Mouse (Mus musculus) forebrain, embryonic 15.5 days (tissue): ENCODE results near the gene Fam192a. TPM values are rescaled to one million over a fixed set of nuclear protein-coding genes. Genes with fewer than 3 reads are reported as not detected.

Source experiments
- ATAC-seq: fragments of 200-750 bp; cut with Nextera tagmentation; replicated peaks from 2 replicates; pipeline ENCODE4 v1.8.0; 2017; ENCODE audit warnings: mild to moderate bottlenecking, moderate TSS enrichment, moderate library complexity
- H3K27ac ChIP-seq: fragments of 300-500 bp; sonication (generic); replicated peaks from 2 replicates; pipeline ENCODE4 v1.5.1; 2015; ENCODE audit warnings: mild to moderate bottlenecking, inconsistent platforms
- H3K27me3 ChIP-seq: fragments of 300-500 bp; sonication (generic); 2 replicates; pipeline ENCODE4 v1.6.1; 2015; ENCODE audit warnings: inconsistent platforms
- H3K36me3 ChIP-seq: fragments of 300-500 bp; sonication (generic); 2 replicates; pipeline ENCODE4 v1.6.1; 2015; ENCODE audit warnings: mild to moderate bottlenecking, inconsistent platforms
- H3K4me1 ChIP-seq: fragments of 300-500 bp; sonication (generic); 2 replicates; pipeline ENCODE4 v1.6.1; 2015; ENCODE audit warnings: inconsistent platforms
- H3K4me2 ChIP-seq: fragments of 300-500 bp; sonication (generic); replicated peaks from 2 replicates; pipeline ENCODE4 v1.6.1; 2015; ENCODE audit warnings: mild to moderate bottlenecking, inconsistent platforms
- H3K4me3 ChIP-seq: fragments of 300-500 bp; sonication (generic); 2 replicates; pipeline ENCODE4 v1.5.1; 2015; ENCODE audit warnings: mild to moderate bottlenecking, inconsistent platforms
- H3K9ac ChIP-seq: fragments of 300-500 bp; sonication (generic); replicated peaks from 2 replicates; pipeline ENCODE4 v1.6.1; 2015; ENCODE audit warnings: mild to moderate bottlenecking, inconsistent platforms
- H3K9me3 ChIP-seq: fragments of 300-500 bp; sonication (generic); 2 replicates; pipeline ENCODE4 v1.6.1; 2016; ENCODE audit warnings: inconsistent platforms
- WGBS: fragments of 180-500 bp; shearing (Covaris S2); methylation state at CpG from one replicate; pipeline ENCODE4 v1.1.7; 2015; ENCODE audit warnings: mixed read lengths; 5-methylcytosine and 5-hydroxymethylcytosine counted together
- polyA plus RNA-seq: library from polyadenylated mRNA; unstranded; fragments of >200 nt; fragmentation: Nextera tagmentation; extraction: Ambion mirVana; gene quantifications from 2 replicates; pipeline ENCODE4 v1.2.1, GENCODE M21; 2015

Fam192a gene
- polyA plus RNA-seq, 1 experiment from 2014 or later, result 103 TPM

GRCm38 (mm10) chr8:94543981-94544380 lies 57.8 kb downstream of the Fam192a start:
- ATAC-seq, result no peak
- WGBS, result 64% methylated on average over 8 of the region's 8 CpGs
- Histone ChIP-seq H3K27ac (no peak overlapping the region), H3K4me2 (no peak overlapping the region), H3K27me3 (no peaks in the 10 kb centered on the region), H3K36me3 (no peaks in the 10 kb centered on the region), H3K4me3 (no peak overlapping the region), H3K4me1 (0 out of 2 replicates have a peak, but pooled peaks cover 2% of the 10 kb centered on the region), H3K9ac (no peak overlapping the region), H3K9me3 (no peaks in the 10 kb centered on the region)

DNA sequence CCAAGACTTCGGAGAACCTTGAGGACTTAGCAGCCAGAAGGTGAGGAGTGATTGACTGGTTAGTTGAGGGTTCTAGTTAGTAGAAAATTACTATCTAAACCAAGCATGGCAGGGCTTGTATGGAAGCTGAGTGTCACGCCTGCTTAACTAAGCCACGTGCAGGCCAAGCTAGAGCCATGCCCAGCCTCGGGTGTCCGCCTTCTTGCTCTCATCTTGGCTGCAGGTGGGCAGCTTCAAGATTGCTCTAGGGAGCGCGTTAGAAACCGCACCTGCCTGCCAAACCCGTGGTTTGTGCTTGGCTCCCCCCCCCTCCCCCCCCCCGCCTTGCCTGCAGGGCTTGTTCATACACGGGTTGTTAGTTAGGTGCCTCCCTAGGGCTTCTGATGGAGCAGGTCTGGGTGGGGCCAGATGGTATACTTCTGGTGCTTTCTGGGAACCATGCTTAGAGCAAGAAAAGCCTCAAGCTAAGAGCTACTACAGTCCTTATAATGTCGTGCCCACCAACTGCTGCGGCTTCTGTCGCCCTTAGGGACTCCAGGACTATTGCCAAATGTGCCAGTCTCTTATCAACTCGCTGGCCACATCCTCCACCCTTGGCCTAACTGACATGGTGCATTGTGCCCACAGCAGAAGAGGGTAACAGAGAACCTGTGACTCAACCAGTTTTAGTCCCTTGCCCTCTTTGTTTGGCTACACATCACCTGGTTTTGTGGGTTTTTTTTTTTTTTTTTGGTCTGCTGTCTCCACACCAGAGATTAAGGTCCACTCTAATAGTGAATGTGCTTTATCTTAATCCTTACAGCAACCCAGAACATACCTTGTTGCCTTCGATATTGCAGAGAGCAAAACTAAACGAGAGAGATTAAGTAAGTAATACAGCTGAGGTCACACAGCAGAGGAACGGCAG lies 60.7 kb downstream of the Fam192a start:
- H3K36me3 ChIP-seq, result no peaks in the 10 kb centered on the region
- no peak overlapping the region for H3K4me2 ChIP-seq
- no peak overlapping the region for H3K27ac ChIP-seq
- WGBS, result 71% methylated on average over 18 of the region's 18 CpGs
- no peak overlapping the region for H3K9ac ChIP-seq
- H3K9me3 ChIP-seq, result no peaks in the 10 kb centered on the region
- no peak for ATAC-seq
- H3K4me3 ChIP-seq, result no peak overlapping the region
- H3K4me1 ChIP-seq, result peaks cover 6% of the 10 kb centered on the region; the same call in 1 of the 2 replicates
- no peaks in the 10 kb centered on the region for H3K27me3 ChIP-seq

DNA sequence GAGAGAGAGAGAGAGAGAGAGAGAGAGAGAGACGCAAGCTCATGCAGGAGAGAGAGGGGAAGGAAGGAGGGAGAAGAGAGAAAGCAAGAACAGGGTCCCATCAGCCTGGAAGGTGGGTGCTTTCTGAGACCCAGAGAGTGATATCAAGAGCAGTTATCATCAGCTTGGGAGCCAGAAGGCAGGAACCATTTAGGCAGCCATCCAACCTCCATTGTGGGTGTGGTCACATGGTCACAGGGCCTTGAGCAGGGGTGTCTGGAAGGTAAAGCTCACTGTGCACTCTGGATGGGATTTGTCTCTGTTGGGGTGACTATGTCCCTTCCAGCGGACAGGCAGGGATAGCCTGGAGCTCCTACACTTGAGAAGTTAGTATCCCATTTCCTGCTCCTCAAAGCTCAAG lies 61.8 kb downstream of the Fam192a start:
- H3K4me2 ChIP-seq, result no peak overlapping the region
- no peak for ATAC-seq
- 91% methylated on average over 2 of the region's 2 CpGs for WGBS
- H3K4me1 ChIP-seq, result peaks cover 16% of the 10 kb centered on the region
- no peak overlapping the region for H3K27ac ChIP-seq
- no peaks in the 10 kb centered on the region for H3K36me3 ChIP-seq
- H3K27me3 ChIP-seq, result no peaks in the 10 kb centered on the region
- H3K9me3 ChIP-seq, result no peaks in the 10 kb centered on the region
- H3K9ac ChIP-seq, result no peak overlapping the region
- H3K4me3 ChIP-seq, result no peak overlapping the region

DNA sequence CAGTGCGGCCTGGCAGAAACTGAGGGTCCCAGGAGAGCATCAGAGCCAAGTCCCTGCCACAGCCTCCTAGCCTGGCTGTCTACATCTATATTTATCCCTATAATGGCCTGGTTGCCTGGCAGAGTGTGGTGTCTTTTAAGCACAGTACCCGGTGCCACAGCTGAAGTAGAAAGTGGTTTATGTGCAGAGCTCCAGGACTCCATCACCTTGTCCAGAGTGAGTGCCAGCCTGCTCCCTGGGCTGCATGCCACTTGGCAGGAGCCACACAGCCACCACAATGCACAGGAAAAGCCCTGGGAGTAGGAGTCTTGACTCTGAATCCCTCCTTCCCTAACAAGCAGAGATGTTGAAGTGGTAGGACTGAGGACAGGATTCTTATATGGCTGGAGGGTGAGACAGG lies 64.3 kb downstream of the Fam192a start:
- no peaks in the 10 kb centered on the region for H3K9me3 ChIP-seq
- peaks cover 37% of the 10 kb centered on the region for H3K4me1 ChIP-seq
- 51% methylated on average over 2 of the region's 2 CpGs for WGBS
- no peaks in the 10 kb centered on the region for H3K27me3 ChIP-seq
- H3K4me3 ChIP-seq, result no peak overlapping the region
- H3K36me3 ChIP-seq, result no peaks in the 10 kb centered on the region
- no peak overlapping the region for H3K9ac ChIP-seq
- H3K27ac ChIP-seq, result 0 out of 2 replicates have a peak overlapping the region, but pooled peaks have one; percentile 28
- no peak overlapping the region for H3K4me2 ChIP-seq
- ATAC-seq, result no peak

GRCm38 (mm10) chr8:94535631-94536030 lies 66.2 kb downstream of the Fam192a start:
- Histone ChIP-seq H3K9me3 (no peaks in the 10 kb centered on the region), H3K36me3 (no peaks in the 10 kb centered on the region), H3K27me3 (no peaks in the 10 kb centered on the region), H3K4me3 (no peak overlapping the region), H3K27ac (0 out of 2 replicates have a peak overlapping the region, but pooled peaks have one; percentile 13), H3K9ac (no peak overlapping the region), H3K4me2 (no peak overlapping the region), H3K4me1 (peaks cover 45% of the 10 kb centered on the region)
- no peak for ATAC-seq
- WGBS, result 68% methylated on average over 7 of the region's 7 CpGs

DNA sequence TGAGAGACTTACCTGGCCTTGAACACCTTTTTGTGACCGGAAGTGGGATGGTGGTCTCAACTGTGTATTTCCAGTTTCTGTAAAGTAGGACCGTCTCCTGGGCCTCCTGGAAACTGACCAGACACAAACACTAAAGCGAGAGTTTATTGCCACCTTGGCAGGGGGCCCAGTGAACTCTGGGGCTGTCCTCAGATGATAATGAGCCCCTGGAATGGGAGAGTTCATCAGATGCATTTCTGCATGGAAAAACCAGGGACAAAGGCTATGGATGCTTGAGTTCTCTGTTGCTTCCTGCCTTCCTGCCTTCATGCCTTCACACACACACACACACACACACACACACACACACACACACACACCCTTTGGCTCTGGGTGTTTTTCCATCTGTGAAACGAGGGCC lies 67.2 kb downstream of the Fam192a start:
- H3K9me3 ChIP-seq, result no peaks in the 10 kb centered on the region
- 38% methylated on average over 4 of the region's 4 CpGs for WGBS
- H3K4me2 ChIP-seq, result peak overlapping the region; percentile 93
- ATAC-seq, result no peak
- no peaks in the 10 kb centered on the region for H3K27me3 ChIP-seq
- no peaks in the 10 kb centered on the region for H3K36me3 ChIP-seq
- H3K4me1 ChIP-seq, result peaks cover 45% of the 10 kb centered on the region
- H3K9ac ChIP-seq, result 0 out of 2 replicates have a peak overlapping the region, but pooled peaks have one; percentile 2
- H3K4me3 ChIP-seq, result 0 out of 2 replicates have a peak overlapping the region, but pooled peaks have one; percentile 66
- H3K27ac ChIP-seq, result no peak overlapping the region

DNA sequence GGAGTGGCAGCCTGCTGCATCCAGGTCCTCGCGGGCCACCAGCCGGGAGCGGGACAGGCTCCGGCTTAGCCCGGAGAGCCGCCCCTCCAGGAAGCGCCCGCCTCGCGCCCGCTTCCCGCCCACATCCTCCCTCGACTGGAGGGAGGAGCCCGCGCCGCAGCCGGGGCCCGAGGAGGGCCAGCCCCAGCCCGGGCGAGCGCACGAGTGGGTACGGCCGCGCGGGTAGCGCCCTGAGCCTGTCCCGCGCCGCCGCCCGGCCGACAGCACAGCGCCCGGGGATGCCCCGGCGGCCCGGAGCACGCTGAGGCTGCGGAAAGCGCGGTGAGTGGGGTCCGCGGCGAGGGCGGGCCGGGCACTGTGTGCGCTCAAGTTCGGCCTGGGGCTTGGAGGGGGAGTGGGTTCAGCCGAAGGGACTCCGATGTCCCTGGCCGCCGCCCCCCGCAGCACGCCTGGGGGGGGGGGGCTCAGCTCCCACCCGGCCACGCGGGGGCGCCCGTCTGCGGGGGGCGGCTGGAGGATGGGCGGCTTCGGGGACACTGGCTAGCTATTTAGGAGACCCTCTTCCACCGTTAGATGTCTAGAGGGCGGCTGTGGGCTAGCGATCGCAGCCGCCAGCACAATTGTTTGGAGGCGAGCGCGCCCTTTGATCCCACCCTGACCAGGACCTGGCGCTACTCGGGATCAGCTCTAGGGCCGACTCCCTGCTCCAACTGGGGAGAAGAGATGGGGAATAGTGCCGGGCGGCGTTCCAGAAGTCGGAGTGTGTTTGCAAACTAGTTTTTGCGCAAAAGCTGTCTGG lies 68.7 kb downstream of the Fam192a start, which contains the start of gene Cpne2:
Gene Cpne2, plus strand, starts transcription at position 118 of the 799 bp plus-strand sequence.
- Histone ChIP-seq H3K4me2 (peak within 1 kb of the TSS; percentile 93), H3K27ac (peak within 1 kb of the TSS; percentile 45), H3K4me3 (peak within 1 kb of the TSS; percentile 66), H3K4me1 (peaks cover 45% of the 10 kb centered on the region), H3K9me3 (no peaks in the 10 kb centered on the region), H3K36me3 (no peaks in the 10 kb centered on the region), H3K27me3 (no peaks in the 10 kb centered on the region), H3K9ac (peak within 1 kb of the TSS; percentile 71)
- under 1% methylated on average over 81 of the region's 81 CpGs for WGBS
- peak; percentile 85 for ATAC-seq

GRCm38 (mm10) chr8:94532525-94532872 lies 69.3 kb downstream of the Fam192a start:
- H3K36me3 ChIP-seq, result no peaks in the 10 kb centered on the region
- H3K4me1 ChIP-seq, result peaks cover 44% of the 10 kb centered on the region
- H3K4me2 ChIP-seq, result peak overlapping the region; percentile 93
- no peaks in the 10 kb centered on the region for H3K27me3 ChIP-seq
- H3K9me3 ChIP-seq, result no peaks in the 10 kb centered on the region
- peak overlapping the region; percentile 45 for H3K27ac ChIP-seq
- H3K4me3 ChIP-seq, result peak overlapping the region; percentile 66
- ATAC-seq, result peak; percentile 49
- peak overlapping the region; percentile 71 for H3K9ac ChIP-seq
- WGBS, result under 1% methylated on average over 34 of the region's 34 CpGs

- ATAC-seq, result peak; percentile 13; the same call in 1 of the 2 replicates
- peak overlapping the region; percentile 16 for H3K9ac ChIP-seq
- peaks cover 39% of the 10 kb centered on the region for H3K4me1 ChIP-seq
- H3K36me3 ChIP-seq, result no peaks in the 10 kb centered on the region
- H3K4me3 ChIP-seq, result peak overlapping the region; percentile 66
- H3K27ac ChIP-seq, result peak overlapping the region; percentile 45
- peak overlapping the region; percentile 93 for H3K4me2 ChIP-seq
- H3K9me3 ChIP-seq, result no peaks in the 10 kb centered on the region
- H3K27me3 ChIP-seq, result no peaks in the 10 kb centered on the region
- WGBS, result 2% methylated on average over 8 of the region's 8 CpGs
Observed at GRCm38 (mm10) chr8:94532000-94532399, 69.8 kb downstream of the Fam192a start.

GRCm38 (mm10) chr8:94530643-94531042 lies 71.2 kb downstream of the Fam192a start:
- no peak for ATAC-seq
- H3K4me3 ChIP-seq, result no peak overlapping the region
- no peaks in the 10 kb centered on the region for H3K9me3 ChIP-seq
- H3K4me1 ChIP-seq, result peaks cover 36% of the 10 kb centered on the region
- H3K27ac ChIP-seq, result no peak overlapping the region
- H3K36me3 ChIP-seq, result no peaks in the 10 kb centered on the region
- H3K9ac ChIP-seq, result no peak overlapping the region
- WGBS, result 91% methylated on average over 4 of the region's 4 CpGs
- no peaks in the 10 kb centered on the region for H3K27me3 ChIP-seq
- H3K4me2 ChIP-seq, result no peak overlapping the region

DNA sequence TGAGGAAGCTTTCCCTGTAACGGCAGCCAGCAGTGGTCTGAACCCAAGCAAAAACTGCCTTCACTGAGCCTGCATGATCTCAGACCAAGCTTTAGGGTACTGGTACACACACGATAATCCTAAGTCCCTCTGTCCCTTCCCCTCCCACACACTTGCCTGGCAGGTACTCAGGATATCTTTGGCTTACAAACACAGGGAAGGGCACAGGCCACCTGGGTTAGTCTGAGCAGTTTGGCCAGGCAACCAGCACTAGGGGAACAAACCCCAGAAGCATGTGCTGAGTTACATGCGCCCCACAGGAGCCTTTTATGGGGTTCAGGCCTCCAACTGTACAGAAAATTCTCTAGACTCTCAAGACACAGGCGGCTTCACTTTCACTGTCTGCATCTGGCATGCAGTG lies 71.9 kb downstream of the Fam192a start:
- Histone ChIP-seq H3K9me3 (no peaks in the 10 kb centered on the region), H3K4me1 (peaks cover 28% of the 10 kb centered on the region), H3K9ac (no peak overlapping the region), H3K27me3 (no peaks in the 10 kb centered on the region), H3K36me3 (no peaks in the 10 kb centered on the region), H3K4me2 (no peak overlapping the region), H3K4me3 (no peak overlapping the region), H3K27ac (no peak overlapping the region)
- WGBS, result 80% methylated on average over 4 of the region's 4 CpGs
- ATAC-seq, result no peak

GRCm38 (mm10) chr8:94528245-94528644 lies 73.6 kb downstream of the Fam192a start:
- no peak for ATAC-seq
- H3K4me3 ChIP-seq, result no peak overlapping the region
- H3K36me3 ChIP-seq, result no peaks in the 10 kb centered on the region
- H3K9ac ChIP-seq, result no peak overlapping the region
- H3K27ac ChIP-seq, result no peak overlapping the region
- H3K4me2 ChIP-seq, result no peak overlapping the region
- peaks cover 13% of the 10 kb centered on the region for H3K4me1 ChIP-seq
- H3K27me3 ChIP-seq, result no peaks in the 10 kb centered on the region
- WGBS, result 41% methylated on average over 4 of the region's 4 CpGs
- no peaks in the 10 kb centered on the region for H3K9me3 ChIP-seq
